Mouse (Mus musculus): Measurements from ENCODE around the gene Fstl4. TPM values are rescaled to one million over a fixed set of nuclear protein-coding genes. Genes with fewer than 3 reads are reported as not detected.
A peak's percentile ranks its signal among the peaks of the same experiment; 100 is the strongest.

The Fstl4 gene
- polyA plus RNA-seq, 1 experiment from 2014 or later, result 0.49 TPM

GRCm38 (mm10) chr11:53144506-53144905, 380.1 kb downstream of the Fstl4 start:
- DNase-seq (ENCODE audit: low spot score), result no peak
- 74% methylated on average over 5 of the region's 5 CpGs for WGBS
- Histone ChIP-seq H3K27me3 (ENCODE audit: control insufficient read depth, insufficient read depth, low read length) (no peaks in the 10 kb centered on the region), H3K9me3 (ENCODE audit: control insufficient read depth, low read length) (no peaks in the 10 kb centered on the region), H3K4me3 (ENCODE audit: low read depth, low read length) (no peak overlapping the region), H3K27ac (replicated peaks; ENCODE audit: low read depth, low read length) (no peak overlapping the region), H3K4me1 (ENCODE audit: control insufficient read depth, insufficient read depth, low read length) (no peaks in the 10 kb centered on the region), H3K4me2 (ENCODE audit: low read depth, severe bottlenecking) (no peak overlapping the region), H3K36me3 (ENCODE audit: control insufficient read depth, insufficient read depth, low read length) (no peaks in the 10 kb centered on the region), H3K9ac (ENCODE audit: low read length) (no peak overlapping the region)
- ATAC-seq (ENCODE audit: insufficient number of reproducible peaks, low FRiP score, low TSS enrichment, low read depth), result no peak

GRCm38 (mm10) chr11:53146290-53146689, 381.9 kb downstream of the Fstl4 start:
- DNase-seq (ENCODE audit: low spot score) (peak; percentile 58), ATAC-seq (ENCODE audit: insufficient number of reproducible peaks, low FRiP score, low TSS enrichment, low read depth) (no peak)
- Histone ChIP-seq H3K4me2 (ENCODE audit: low read depth, severe bottlenecking) (no peak overlapping the region), H3K27ac (replicated peaks; ENCODE audit: low read depth, low read length) (no peak overlapping the region), H3K9ac (ENCODE audit: low read length) (no peak overlapping the region), H3K4me3 (ENCODE audit: low read depth, low read length) (no peak overlapping the region), H3K4me1 (ENCODE audit: control insufficient read depth, insufficient read depth, low read length) (no peaks in the 10 kb centered on the region), H3K9me3 (ENCODE audit: control insufficient read depth, low read length) (no peaks in the 10 kb centered on the region), H3K36me3 (ENCODE audit: control insufficient read depth, insufficient read depth, low read length) (no peaks in the 10 kb centered on the region), H3K27me3 (ENCODE audit: control insufficient read depth, insufficient read depth, low read length) (no peaks in the 10 kb centered on the region)
- 44% methylated on average over 4 of the region's 4 CpGs for WGBS

GRCm38 (mm10) chr11:53156463-53156862, 392.0 kb downstream of the Fstl4 start:
- H3K9ac ChIP-seq (ENCODE audit: low read length), result no peak overlapping the region
- no peaks in the 10 kb centered on the region for H3K4me1 ChIP-seq (ENCODE audit: control insufficient read depth, insufficient read depth, low read length)
- H3K27ac ChIP-seq (replicated peaks; ENCODE audit: low read depth, low read length), result no peak overlapping the region
- ATAC-seq (ENCODE audit: insufficient number of reproducible peaks, low FRiP score, low TSS enrichment, low read depth), result no peak
- no peak overlapping the region for H3K4me3 ChIP-seq (ENCODE audit: low read depth, low read length)
- H3K4me2 ChIP-seq (ENCODE audit: low read depth, severe bottlenecking), result no peak overlapping the region
- no peaks in the 10 kb centered on the region for H3K27me3 ChIP-seq (ENCODE audit: control insufficient read depth, insufficient read depth, low read length)
- no peaks in the 10 kb centered on the region for H3K9me3 ChIP-seq (ENCODE audit: control insufficient read depth, low read length)
- no peak for DNase-seq (ENCODE audit: low spot score)
- no peaks in the 10 kb centered on the region for H3K36me3 ChIP-seq (ENCODE audit: control insufficient read depth, insufficient read depth, low read length)
- 75% methylated on average over 7 of the region's 7 CpGs for WGBS

DNA sequence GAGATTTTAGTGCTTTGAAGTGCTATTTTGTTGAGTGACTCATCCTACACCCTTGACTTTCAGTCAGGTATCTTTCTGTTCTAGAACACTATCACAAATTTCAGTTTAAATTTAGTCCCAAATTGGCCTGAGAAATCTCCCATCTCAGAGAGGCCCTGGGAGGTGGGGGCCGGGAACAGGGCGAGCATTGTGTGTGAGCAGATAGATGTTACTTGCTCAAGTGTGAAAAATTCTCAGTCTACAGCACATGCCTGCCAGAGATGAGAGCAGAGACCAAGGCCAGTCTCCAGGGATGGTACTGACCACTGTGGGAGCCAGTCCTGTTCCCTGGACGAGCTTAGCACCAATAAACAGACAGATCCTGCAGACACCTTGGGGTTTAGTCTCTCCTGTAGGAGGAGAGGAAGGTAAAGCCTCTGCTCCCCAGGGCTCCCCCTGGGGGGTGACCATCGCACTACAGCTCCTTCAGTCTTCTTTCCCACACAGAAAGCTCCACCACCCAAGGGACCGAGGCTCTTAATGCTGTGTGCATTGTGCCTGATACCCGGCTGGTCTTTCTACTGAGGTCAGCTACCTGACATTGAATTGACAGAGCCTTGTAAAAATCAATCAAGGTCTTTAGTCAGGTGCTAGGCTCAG, 393.3 kb downstream of the Fstl4 start:
- Histone ChIP-seq H3K4me1 (ENCODE audit: control insufficient read depth, insufficient read depth, low read length) (no peaks in the 10 kb centered on the region), H3K27ac (replicated peaks; ENCODE audit: low read depth, low read length) (no peak overlapping the region), H3K9ac (ENCODE audit: low read length) (no peak overlapping the region), H3K4me2 (ENCODE audit: low read depth, severe bottlenecking) (no peak overlapping the region), H3K9me3 (ENCODE audit: control insufficient read depth, low read length) (no peaks in the 10 kb centered on the region), H3K27me3 (ENCODE audit: control insufficient read depth, insufficient read depth, low read length) (no peaks in the 10 kb centered on the region), H3K36me3 (ENCODE audit: control insufficient read depth, insufficient read depth, low read length) (no peaks in the 10 kb centered on the region), H3K4me3 (ENCODE audit: low read depth, low read length) (no peak overlapping the region)
- DNase-seq (ENCODE audit: low spot score), result no peak
- 74% methylated on average over 6 of the region's 6 CpGs for WGBS
- ATAC-seq (ENCODE audit: insufficient number of reproducible peaks, low FRiP score, low TSS enrichment, low read depth), result no peak

DNA sequence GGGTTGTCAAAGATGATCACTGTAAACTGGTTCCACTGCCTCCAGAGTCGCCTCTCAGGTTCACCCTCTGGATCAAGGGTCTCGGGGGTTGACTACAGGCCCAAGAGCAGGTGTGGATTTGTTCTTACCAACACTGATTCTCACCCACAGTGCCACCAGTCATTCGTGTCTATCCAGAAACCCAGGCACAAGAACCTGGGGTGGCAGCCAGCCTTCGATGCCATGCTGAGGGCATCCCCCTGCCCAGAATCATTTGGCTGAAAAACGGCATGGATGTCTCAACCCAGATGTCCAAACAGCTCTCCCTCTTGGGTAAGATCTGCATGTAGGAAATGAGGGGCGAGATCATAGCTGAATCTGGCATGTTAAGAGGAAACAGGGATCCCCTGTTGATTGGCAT, 398.0 kb downstream of the Fstl4 start:
- Histone ChIP-seq H3K4me1 (ENCODE audit: control insufficient read depth, insufficient read depth, low read length) (no peaks in the 10 kb centered on the region), H3K4me3 (ENCODE audit: low read depth, low read length) (no peak overlapping the region), H3K9me3 (ENCODE audit: control insufficient read depth, low read length) (no peaks in the 10 kb centered on the region), H3K27me3 (ENCODE audit: control insufficient read depth, insufficient read depth, low read length) (no peaks in the 10 kb centered on the region), H3K36me3 (ENCODE audit: control insufficient read depth, insufficient read depth, low read length) (no peaks in the 10 kb centered on the region), H3K9ac (ENCODE audit: low read length) (no peak overlapping the region), H3K4me2 (ENCODE audit: low read depth, severe bottlenecking) (no peak overlapping the region), H3K27ac (replicated peaks; ENCODE audit: low read depth, low read length) (no peak overlapping the region)
- WGBS, result 88% methylated on average over 6 of the region's 6 CpGs
- no peak for DNase-seq (ENCODE audit: low spot score)
- no peak for ATAC-seq (ENCODE audit: insufficient number of reproducible peaks, low FRiP score, low TSS enrichment, low read depth)

DNA sequence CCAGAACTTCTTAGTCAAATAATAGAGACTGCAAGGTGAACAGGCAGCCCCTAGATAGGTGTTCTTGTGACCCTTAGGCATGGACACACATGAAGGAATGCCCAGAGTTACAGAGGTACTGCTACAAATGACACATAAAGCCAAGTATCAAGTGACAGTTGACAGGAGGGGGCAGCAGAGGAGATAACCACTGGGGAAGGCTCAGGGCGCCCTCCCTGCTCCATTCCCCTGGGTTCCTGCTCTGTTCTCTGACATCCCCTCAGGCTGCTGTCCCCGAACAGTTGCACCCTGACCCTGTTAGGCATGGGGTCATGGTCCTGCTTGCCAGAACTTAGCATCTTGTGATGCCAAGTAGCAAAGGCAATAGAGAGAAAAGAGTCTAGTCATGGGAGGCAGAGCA, 402.0 kb downstream of the Fstl4 start:
- ATAC-seq (ENCODE audit: insufficient number of reproducible peaks, low FRiP score, low TSS enrichment, low read depth), result no peak
- no peak for DNase-seq (ENCODE audit: low spot score)

DNA sequence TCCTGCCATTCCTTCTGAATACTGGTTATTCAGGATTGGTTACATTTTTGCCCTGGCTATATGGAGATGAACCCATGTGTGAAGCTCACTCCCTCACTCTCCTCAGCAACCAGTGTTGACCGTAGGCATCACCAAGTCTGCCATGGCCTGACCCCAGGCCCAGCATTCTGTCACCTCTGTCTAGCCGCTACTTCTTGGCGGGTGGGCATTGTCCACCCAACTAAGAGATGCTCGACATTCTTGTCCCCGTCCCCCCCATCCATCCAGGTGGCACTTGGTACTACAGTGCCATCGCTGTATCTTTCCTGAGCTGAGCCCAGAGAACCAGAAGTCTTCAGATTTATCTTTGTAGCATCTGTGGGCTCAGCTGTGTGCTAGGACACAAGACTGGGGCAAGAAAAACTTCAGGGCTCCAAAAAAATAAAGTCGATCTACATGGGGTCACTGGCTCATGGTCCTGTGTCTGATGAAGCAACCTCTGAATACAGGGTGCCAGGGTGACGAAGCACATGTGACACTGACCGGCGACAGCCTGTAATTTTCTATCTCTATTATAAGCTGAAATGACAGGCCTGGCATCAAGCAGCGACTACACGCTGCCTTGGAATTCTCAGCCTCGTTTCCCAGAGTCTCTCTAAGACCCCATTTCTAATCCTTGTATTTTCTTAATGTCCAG, 417.9 kb downstream of the Fstl4 start:
- H3K36me3 ChIP-seq (ENCODE audit: control insufficient read depth, insufficient read depth, low read length), result no peaks in the 10 kb centered on the region
- H3K4me3 ChIP-seq (ENCODE audit: low read depth, low read length), result no peak overlapping the region
- no peaks in the 10 kb centered on the region for H3K4me1 ChIP-seq (ENCODE audit: control insufficient read depth, insufficient read depth, low read length)
- 82% methylated on average over 13 of the region's 13 CpGs for WGBS
- no peak overlapping the region for H3K9ac ChIP-seq (ENCODE audit: low read length)
- H3K4me2 ChIP-seq (ENCODE audit: low read depth, severe bottlenecking), result no peak overlapping the region
- no peaks in the 10 kb centered on the region for H3K9me3 ChIP-seq (ENCODE audit: control insufficient read depth, low read length)
- ATAC-seq (ENCODE audit: insufficient number of reproducible peaks, low FRiP score, low TSS enrichment, low read depth) (no peak), DNase-seq (ENCODE audit: low spot score) (no peak)
- H3K27ac ChIP-seq (replicated peaks; ENCODE audit: low read depth, low read length), result no peak overlapping the region
- no peaks in the 10 kb centered on the region for H3K27me3 ChIP-seq (ENCODE audit: control insufficient read depth, insufficient read depth, low read length)

More for the DNA sequence above, 402.0 kb downstream of the Fstl4 start:
- Histone ChIP-seq H3K4me3 (ENCODE audit: low read depth, low read length) (no peak overlapping the region), H3K4me1 (ENCODE audit: control insufficient read depth, insufficient read depth, low read length) (no peaks in the 10 kb centered on the region), H3K9me3 (ENCODE audit: control insufficient read depth, low read length) (no peaks in the 10 kb centered on the region), H3K27ac (replicated peaks; ENCODE audit: low read depth, low read length) (no peak overlapping the region), H3K9ac (ENCODE audit: low read length) (no peak overlapping the region), H3K27me3 (ENCODE audit: control insufficient read depth, insufficient read depth, low read length) (no peaks in the 10 kb centered on the region), H3K36me3 (ENCODE audit: control insufficient read depth, insufficient read depth, low read length) (no peaks in the 10 kb centered on the region), H3K4me2 (ENCODE audit: low read depth, severe bottlenecking) (no peak overlapping the region)
- WGBS, result 54% methylated on average over 2 of the region's 2 CpGs

DNA sequence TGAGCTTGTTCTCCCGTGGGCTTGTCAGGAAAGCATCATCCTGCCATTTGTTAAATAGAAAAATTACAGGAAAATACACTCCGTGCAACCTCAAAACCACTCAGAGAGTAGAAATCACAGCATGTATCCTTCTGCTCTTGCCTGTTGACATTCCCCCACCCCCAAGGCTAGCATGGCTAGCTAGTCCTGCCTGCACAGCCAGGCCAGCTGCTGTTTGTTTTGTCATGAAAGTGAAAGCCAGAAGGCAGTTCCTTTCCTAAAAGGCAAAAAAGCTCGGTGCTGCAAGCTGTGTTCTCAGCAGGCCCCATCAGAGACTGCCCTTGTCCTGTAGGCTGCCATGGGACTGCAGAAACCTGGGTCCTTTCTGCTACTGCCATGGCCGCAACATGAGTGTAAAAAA, 418.4 kb downstream of the Fstl4 start:
- ATAC-seq (ENCODE audit: insufficient number of reproducible peaks, low FRiP score, low TSS enrichment, low read depth) (no peak), DNase-seq (ENCODE audit: low spot score) (no peak)
- Histone ChIP-seq H3K27ac (replicated peaks; ENCODE audit: low read depth, low read length) (no peak overlapping the region), H3K27me3 (ENCODE audit: control insufficient read depth, insufficient read depth, low read length) (no peaks in the 10 kb centered on the region), H3K9ac (ENCODE audit: low read length) (no peak overlapping the region), H3K4me2 (ENCODE audit: low read depth, severe bottlenecking) (no peak overlapping the region), H3K4me1 (ENCODE audit: control insufficient read depth, insufficient read depth, low read length) (no peaks in the 10 kb centered on the region), H3K36me3 (ENCODE audit: control insufficient read depth, insufficient read depth, low read length) (no peaks in the 10 kb centered on the region), H3K4me3 (ENCODE audit: low read depth, low read length) (no peak overlapping the region), H3K9me3 (ENCODE audit: control insufficient read depth, low read length) (no peaks in the 10 kb centered on the region)
- WGBS, result 56% methylated on average over 4 of the region's 4 CpGs

- ATAC-seq (ENCODE audit: insufficient number of reproducible peaks, low FRiP score, low TSS enrichment, low read depth), result no peak
- DNase-seq (ENCODE audit: low spot score), result no peak
- Histone ChIP-seq H3K9ac (ENCODE audit: low read length) (no peak overlapping the region), H3K27me3 (ENCODE audit: control insufficient read depth, insufficient read depth, low read length) (no peaks in the 10 kb centered on the region), H3K27ac (replicated peaks; ENCODE audit: low read depth, low read length) (no peak overlapping the region), H3K9me3 (ENCODE audit: control insufficient read depth, low read length) (no peaks in the 10 kb centered on the region), H3K4me2 (ENCODE audit: low read depth, severe bottlenecking) (no peak overlapping the region), H3K36me3 (ENCODE audit: control insufficient read depth, insufficient read depth, low read length) (no peaks in the 10 kb centered on the region), H3K4me3 (ENCODE audit: low read depth, low read length) (no peak overlapping the region), H3K4me1 (ENCODE audit: control insufficient read depth, insufficient read depth, low read length) (no peaks in the 10 kb centered on the region)
- 88% methylated on average over 7 of the region's 7 CpGs for WGBS
Observed at GRCm38 (mm10) chr11:53184046-53184445, 419.6 kb downstream of the Fstl4 start.

Measured in limb, embryonic 11.5 days (tissue).